Mouse (Mus musculus) olfactory bulb, adult 2 months (tissue): ENCODE results near the gene Mturn.

Experiments
- CTCF ChIP-seq: fragments of 200-500 bp; IDR thresholded peaks from 2 replicates; pipeline ENCODE4 v1.5.1; 2012; ENCODE audit warnings: low read depth, mild to moderate bottlenecking, low read length, moderate library complexity; ENCODE audit not compliant: insufficient read depth
- POLR2A ChIP-seq: fragments of 200-500 bp; IDR thresholded peaks from 2 replicates; pipeline ENCODE4 v1.6.1; 2012; ENCODE audit warnings: mild to moderate bottlenecking, low read depth, low read length, moderate library complexity; ENCODE audit not compliant: insufficient read depth

- TF ChIP-seq CTCF (no peak), POLR2A (0 out of 2 replicates have a peak, but pooled peaks have one; percentile 28)
Observed at GRCm38 (mm10) chr6:54680891-54681745, at the start of gene Mturn.
